Mouse (Mus musculus): Measurements from ENCODE around the gene Tex12.

DNA sequence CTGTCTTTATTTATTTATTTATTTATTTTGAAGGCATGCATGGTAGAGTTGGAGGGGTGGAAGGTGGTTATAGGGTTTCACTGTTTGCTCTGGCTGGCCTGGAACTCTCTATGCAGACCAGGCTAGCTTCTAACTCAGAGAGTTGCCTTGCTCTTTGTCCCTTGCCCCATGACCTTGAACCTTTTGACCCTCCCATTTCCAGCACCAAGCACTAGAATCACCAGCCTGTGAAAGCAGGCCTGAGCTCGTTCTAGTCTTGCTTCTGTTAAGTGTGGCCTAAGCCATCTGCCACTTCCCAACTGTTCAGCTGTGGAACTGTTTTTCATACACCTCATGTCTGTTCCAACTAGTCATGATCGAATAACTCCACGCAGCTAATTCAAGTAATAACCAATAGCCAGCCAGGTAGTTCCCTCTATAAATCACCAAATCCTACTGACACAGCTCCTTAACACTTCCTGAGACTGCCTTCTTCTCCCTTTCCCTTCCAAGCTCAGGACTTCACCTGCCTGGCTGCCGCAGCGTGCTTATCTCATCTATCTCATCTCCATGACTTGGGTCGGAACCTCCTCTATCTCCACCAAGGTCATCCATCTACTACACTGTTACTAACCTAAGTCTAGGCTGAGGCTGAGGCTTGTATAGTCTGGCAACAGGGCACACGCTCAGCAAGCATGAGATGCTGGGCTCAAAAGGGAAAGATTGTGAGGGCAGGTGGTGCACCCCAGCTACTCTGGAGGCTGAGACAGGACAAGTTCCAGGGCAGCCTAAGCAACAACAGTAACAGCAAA, 41.1 kb upstream of the Tex12 start:
- TF ChIP-seq CTCF (IDR thresholded peaks at IDR 0.05; ENCODE audit: low read depth) (no peak), EP300 (IDR thresholded peaks at IDR 0.05; ENCODE audit: low read depth) (no peak)

All from heart, postnatal 0 days (tissue).